Mouse (Mus musculus) hindbrain, embryonic 16.5 days (tissue): Measurements from ENCODE around the gene Pip5kl1. TPM values are rescaled to one million over a fixed set of nuclear protein-coding genes. Genes with fewer than 3 reads are reported as not detected.

Source experiments
- polyA plus RNA-seq: library from polyadenylated mRNA; unstranded; fragments of >200 nt; fragmentation: Nextera tagmentation; extraction: Ambion mirVana; gene quantifications from 2 replicates; pipeline ENCODE4 v1.2.1, GENCODE M21; 2015

The Pip5kl1 gene
- polyA plus RNA-seq, 1 experiment from 2014 or later: 20.4 TPM

Other genes with a start within 250 kb of the Pip5kl1 start
- 41.1 and 57.5 TPM in 2 replicates for gene Ciz1, start 222.5 kb upstream of the Pip5kl1 start, polyA plus RNA-seq
- gene Dnm1, start 221.5 kb upstream of the Pip5kl1 start, polyA plus RNA-seq: 71.2 and 79.0 TPM in 2 replicates
- 161 and 196 TPM in 2 replicates for gene 1110008P14Rik, start 192.9 kb upstream of the Pip5kl1 start, polyA plus RNA-seq
- 0.76 and 0.93 TPM in 2 replicates for gene Lcn2, start 186.5 kb upstream of the Pip5kl1 start, polyA plus RNA-seq
- gene Ptges2, start 178.9 kb upstream of the Pip5kl1 start, polyA plus RNA-seq: 56.4 and 59.8 TPM in 2 replicates
- gene Naif1, start 124.3 kb upstream of the Pip5kl1 start, polyA plus RNA-seq: 5.1 and 5.2 TPM in 2 replicates
- 55.0 and 60.6 TPM in 2 replicates for gene Slc25a25, start 123.4 kb upstream of the Pip5kl1 start, polyA plus RNA-seq
- gene Fam102a, start 39.5 kb upstream of the Pip5kl1 start, polyA plus RNA-seq: 7.3 and 7.9 TPM in 2 replicates
- 142 and 150 TPM in 2 replicates for gene Dpm2, start 3.9 kb upstream of the Pip5kl1 start, polyA plus RNA-seq
- gene 9430097D07Rik, start 887 bp downstream of the Pip5kl1 start, polyA plus RNA-seq: 0.72 and 1.6 TPM in 2 replicates
- 49.6 and 54.3 TPM in 2 replicates for gene St6galnac4, start 12.3 kb downstream of the Pip5kl1 start, polyA plus RNA-seq
- 29.5 and 35.4 TPM in 2 replicates for gene St6galnac6, start 24.9 kb downstream of the Pip5kl1 start, polyA plus RNA-seq
- 111 and 117 TPM in 2 replicates for gene Ak1, start 47.0 kb downstream of the Pip5kl1 start, polyA plus RNA-seq
- gene Eng, start 71.8 kb downstream of the Pip5kl1 start, polyA plus RNA-seq: 34.2 and 39.5 TPM in 2 replicates
- gene Fpgs, start 129.3 kb downstream of the Pip5kl1 start, polyA plus RNA-seq: 20.2 and 20.9 TPM in 2 replicates
- 63.6 and 69.4 TPM in 2 replicates for gene Cdk9, start 138.3 kb downstream of the Pip5kl1 start, polyA plus RNA-seq
- gene Sh2d3c, start 146.3 kb downstream of the Pip5kl1 start, polyA plus RNA-seq: 58.5 and 58.6 TPM in 2 replicates
- 2.6 and 3.4 TPM in 2 replicates for gene 6330409D20Rik, start 166.2 kb downstream of the Pip5kl1 start, polyA plus RNA-seq
- gene Tor2a, start 182.4 kb downstream of the Pip5kl1 start, polyA plus RNA-seq: 50.8 and 56.9 TPM in 2 replicates
- 0.53 and 0.60 TPM in 2 replicates for gene Ttc16, start 200.8 kb downstream of the Pip5kl1 start, polyA plus RNA-seq
- 6.5 and 6.8 TPM in 2 replicates for gene Ptrh1, start 201.0 kb downstream of the Pip5kl1 start, polyA plus RNA-seq
- gene Cfap157, start 209.6 kb downstream of the Pip5kl1 start, polyA plus RNA-seq: 0.75 and 1.1 TPM in 2 replicates